Mouse (Mus musculus): ENCODE results near the gene Rspo1. TPM values are rescaled to one million over a fixed set of nuclear protein-coding genes. Genes with fewer than 3 reads are reported as not detected.

Rspo1 gene
- polyA plus RNA-seq, 1 experiment from 2014 or later = 2.2 TPM

DNA sequence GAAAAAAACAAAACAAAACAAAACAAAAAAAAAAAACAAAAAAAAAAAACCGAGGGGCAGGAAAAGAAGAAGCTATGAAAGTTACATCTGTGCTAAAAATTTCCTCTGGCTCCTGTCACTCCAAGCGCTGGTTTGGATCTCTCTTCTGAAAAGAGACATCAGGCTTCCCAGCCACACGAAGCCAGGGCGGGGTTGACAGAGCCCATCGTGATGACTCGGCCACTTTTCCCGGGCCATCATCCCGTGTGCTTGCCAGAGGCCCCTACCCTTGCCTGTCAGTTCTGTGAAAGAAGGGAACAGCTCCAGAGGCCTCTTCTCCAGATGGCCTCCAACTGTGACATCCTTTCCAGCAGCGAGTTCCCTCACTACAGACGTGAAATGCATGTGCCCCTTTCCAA is 35.2 kb upstream of the Rspo1 start:
- H3K27me3 ChIP-seq (ENCODE audit: control insufficient read depth, insufficient read depth, low read depth, low read length) = no peaks in the 10 kb centered on the region
- no peaks in the 10 kb centered on the region for H3K4me1 ChIP-seq (ENCODE audit: control insufficient read depth, insufficient read depth, low read length)
- ATAC-seq = no peak
- no peak overlapping the region for H3K4me2 ChIP-seq (ENCODE audit: low read length)
- no peak overlapping the region for H3K27ac ChIP-seq (ENCODE audit: low read length)
- no peak overlapping the region for H3K4me3 ChIP-seq (ENCODE audit: low read depth, low read length)
- H3K36me3 ChIP-seq (ENCODE audit: control insufficient read depth, insufficient read depth, low read length) = no peaks in the 10 kb centered on the region
- WGBS = 48% methylated on average over 10 of the region's 10 CpGs
- no peaks in the 10 kb centered on the region for H3K9me3 ChIP-seq (replicated peaks; ENCODE audit: control insufficient read depth, low read length, poor library complexity, severe bottlenecking)
- no peak overlapping the region for H3K9ac ChIP-seq (ENCODE audit: low read depth, low read length)

DNA sequence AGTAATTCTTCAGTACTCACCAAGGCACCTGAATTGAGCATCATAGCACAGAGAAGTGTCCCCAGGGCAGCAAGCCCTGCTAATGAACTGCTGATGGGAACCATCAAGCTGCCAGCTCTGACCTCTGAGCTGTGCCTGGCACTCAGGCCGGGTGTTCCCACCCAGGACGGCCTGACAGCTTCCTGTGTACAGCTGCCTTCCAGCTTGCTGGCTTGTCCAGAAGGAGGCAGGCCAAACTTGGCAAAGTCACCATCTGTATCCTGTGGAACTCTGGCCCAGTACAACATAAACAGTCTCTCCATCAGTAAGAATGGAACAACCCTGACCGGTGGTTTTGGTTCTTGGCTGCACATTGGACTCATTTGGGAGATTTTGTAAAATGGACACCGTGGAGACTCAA is 32.7 kb upstream of the Rspo1 start:
- Histone ChIP-seq H3K9ac (ENCODE audit: low read depth, low read length) (no peak overlapping the region), H3K36me3 (ENCODE audit: control insufficient read depth, insufficient read depth, low read length) (no peaks in the 10 kb centered on the region), H3K4me1 (ENCODE audit: control insufficient read depth, insufficient read depth, low read length) (no peaks in the 10 kb centered on the region), H3K27ac (ENCODE audit: low read length) (no peak overlapping the region), H3K27me3 (ENCODE audit: control insufficient read depth, insufficient read depth, low read depth, low read length) (no peaks in the 10 kb centered on the region), H3K4me3 (ENCODE audit: low read depth, low read length) (no peak overlapping the region), H3K4me2 (ENCODE audit: low read length) (no peak overlapping the region), H3K9me3 (replicated peaks; ENCODE audit: control insufficient read depth, low read length, poor library complexity, severe bottlenecking) (no peaks in the 10 kb centered on the region)
- 80% methylated on average over 4 of the region's 4 CpGs for WGBS
- no peak for ATAC-seq

DNA sequence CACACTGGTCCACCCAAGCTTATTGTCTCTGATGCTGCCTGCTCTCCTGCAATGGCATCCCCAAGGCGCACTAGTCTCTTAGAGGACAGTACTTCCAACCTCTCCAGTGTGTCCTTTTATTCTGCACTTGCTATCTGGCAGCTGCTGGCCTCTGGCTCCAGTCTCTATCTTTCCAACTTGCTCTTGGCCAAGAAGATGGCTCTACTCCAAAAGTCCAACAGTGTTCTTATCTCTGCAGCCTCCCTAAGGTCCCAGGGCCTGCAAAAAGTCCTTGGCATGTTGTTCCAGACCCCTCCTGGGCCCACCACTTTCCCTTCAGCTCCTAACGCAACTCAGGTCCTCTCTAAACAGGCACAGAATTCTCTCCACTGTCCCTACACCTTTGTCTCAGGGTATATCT is 28.9 kb upstream of the Rspo1 start:
- Histone ChIP-seq H3K9me3 (replicated peaks; ENCODE audit: control insufficient read depth, low read length, poor library complexity, severe bottlenecking) (no peaks in the 10 kb centered on the region), H3K9ac (ENCODE audit: low read depth, low read length) (no peak overlapping the region), H3K36me3 (ENCODE audit: control insufficient read depth, insufficient read depth, low read length) (no peaks in the 10 kb centered on the region), H3K27me3 (ENCODE audit: control insufficient read depth, insufficient read depth, low read depth, low read length) (no peaks in the 10 kb centered on the region), H3K4me3 (ENCODE audit: low read depth, low read length) (no peak overlapping the region), H3K4me2 (ENCODE audit: low read length) (no peak overlapping the region), H3K4me1 (ENCODE audit: control insufficient read depth, insufficient read depth, low read length) (no peaks in the 10 kb centered on the region), H3K27ac (ENCODE audit: low read length) (no peak overlapping the region)
- WGBS = 77% methylated on average over 2 of the region's 2 CpGs
- ATAC-seq = no peak

DNA sequence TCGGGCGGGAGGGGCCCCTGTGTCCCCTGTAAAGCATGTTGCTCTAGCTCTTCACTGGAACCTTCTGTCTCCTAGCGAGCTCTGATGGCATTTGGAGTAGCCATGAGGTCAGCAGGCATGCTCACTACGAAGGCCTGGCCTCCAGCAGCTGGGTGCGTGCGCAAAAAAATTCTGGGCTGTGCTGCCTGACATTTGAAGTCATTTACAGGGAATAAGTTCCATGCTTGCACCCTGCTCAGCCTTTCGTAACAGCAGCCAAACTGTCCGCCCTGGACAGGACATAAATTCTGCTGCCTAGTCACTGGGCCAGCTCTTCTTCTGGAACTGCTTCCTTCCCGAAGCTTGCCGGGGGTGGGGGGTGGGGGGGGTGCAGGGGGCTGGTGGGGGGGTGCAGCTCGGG is 27.2 kb upstream of the Rspo1 start:
- Histone ChIP-seq H3K4me2 (ENCODE audit: low read length) (no peak overlapping the region), H3K4me3 (ENCODE audit: low read depth, low read length) (no peak overlapping the region), H3K36me3 (ENCODE audit: control insufficient read depth, insufficient read depth, low read length) (no peaks in the 10 kb centered on the region), H3K27ac (ENCODE audit: low read length) (no peak overlapping the region), H3K9me3 (replicated peaks; ENCODE audit: control insufficient read depth, low read length, poor library complexity, severe bottlenecking) (no peaks in the 10 kb centered on the region), H3K4me1 (ENCODE audit: control insufficient read depth, insufficient read depth, low read length) (no peaks in the 10 kb centered on the region), H3K9ac (ENCODE audit: low read depth, low read length) (no peak overlapping the region), H3K27me3 (ENCODE audit: control insufficient read depth, insufficient read depth, low read depth, low read length) (no peaks in the 10 kb centered on the region)
- 72% methylated on average over 11 of the region's 11 CpGs for WGBS
- ATAC-seq = no peak

DNA sequence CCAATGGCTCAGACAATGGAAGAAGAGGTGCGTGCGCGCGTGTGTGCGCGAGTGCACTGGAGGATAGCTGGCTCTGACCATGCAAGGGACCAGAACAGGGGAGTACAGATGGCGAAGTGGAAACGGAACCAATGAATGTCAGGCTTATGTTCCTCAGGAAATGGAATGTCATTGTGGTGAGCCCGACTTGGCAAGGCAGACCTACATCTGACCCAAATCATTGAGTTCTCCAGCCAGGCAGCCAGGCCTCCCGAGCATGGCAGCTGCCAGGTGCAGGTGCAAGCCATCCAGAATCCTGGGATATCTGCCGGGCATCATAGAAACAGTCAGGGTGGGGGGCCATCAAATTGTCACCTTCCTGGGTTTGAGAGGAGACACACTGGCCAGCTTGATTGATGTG is 25.3 kb upstream of the Rspo1 start:
- no peak overlapping the region for H3K27ac ChIP-seq (ENCODE audit: low read length)
- H3K4me1 ChIP-seq (ENCODE audit: control insufficient read depth, insufficient read depth, low read length) = peaks cover 4% of the 10 kb centered on the region; the same call in 1 of the 2 replicates
- no peaks in the 10 kb centered on the region for H3K36me3 ChIP-seq (ENCODE audit: control insufficient read depth, insufficient read depth, low read length)
- H3K4me2 ChIP-seq (ENCODE audit: low read length) = no peak overlapping the region
- ATAC-seq = no peak
- 95% methylated on average over 11 of the region's 11 CpGs for WGBS
- no peak overlapping the region for H3K9ac ChIP-seq (ENCODE audit: low read depth, low read length)
- no peak overlapping the region for H3K4me3 ChIP-seq (ENCODE audit: low read depth, low read length)
- no peaks in the 10 kb centered on the region for H3K27me3 ChIP-seq (ENCODE audit: control insufficient read depth, insufficient read depth, low read depth, low read length)
- no peaks in the 10 kb centered on the region for H3K9me3 ChIP-seq (replicated peaks; ENCODE audit: control insufficient read depth, low read length, poor library complexity, severe bottlenecking)

DNA sequence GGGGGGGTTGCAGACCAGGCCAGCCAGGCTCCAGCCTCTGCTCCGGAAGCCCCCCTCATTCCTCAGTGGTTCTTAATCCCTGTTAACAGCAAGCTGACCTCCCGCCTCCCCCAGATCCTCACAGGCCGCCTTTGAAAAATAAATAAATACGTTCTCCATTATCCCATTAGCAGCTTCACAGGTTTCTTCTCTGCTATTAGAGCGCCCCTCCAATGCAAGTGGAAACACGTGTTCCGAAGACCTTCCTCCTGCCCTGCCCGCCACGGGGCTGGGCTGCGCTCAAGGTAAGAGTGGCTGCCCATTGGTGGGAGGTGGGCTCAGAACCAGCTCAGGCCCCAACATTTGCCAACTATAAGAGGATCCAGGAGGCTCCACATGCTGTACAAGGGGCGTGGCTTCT is 23.7 kb upstream of the Rspo1 start:
- Histone ChIP-seq H3K4me3 (ENCODE audit: low read depth, low read length) (no peak overlapping the region), H3K27me3 (ENCODE audit: control insufficient read depth, insufficient read depth, low read depth, low read length) (no peaks in the 10 kb centered on the region), H3K36me3 (ENCODE audit: control insufficient read depth, insufficient read depth, low read length) (no peaks in the 10 kb centered on the region), H3K27ac (ENCODE audit: low read length) (no peak overlapping the region), H3K9ac (ENCODE audit: low read depth, low read length) (no peak overlapping the region), H3K4me1 (ENCODE audit: control insufficient read depth, insufficient read depth, low read length) (peaks cover 4% of the 10 kb centered on the region; the same call in 1 of the 2 replicates), H3K9me3 (replicated peaks; ENCODE audit: control insufficient read depth, low read length, poor library complexity, severe bottlenecking) (no peaks in the 10 kb centered on the region), H3K4me2 (ENCODE audit: low read length) (no peak overlapping the region)
- WGBS = 59% methylated on average over 11 of the region's 11 CpGs
- ATAC-seq = no peak

DNA sequence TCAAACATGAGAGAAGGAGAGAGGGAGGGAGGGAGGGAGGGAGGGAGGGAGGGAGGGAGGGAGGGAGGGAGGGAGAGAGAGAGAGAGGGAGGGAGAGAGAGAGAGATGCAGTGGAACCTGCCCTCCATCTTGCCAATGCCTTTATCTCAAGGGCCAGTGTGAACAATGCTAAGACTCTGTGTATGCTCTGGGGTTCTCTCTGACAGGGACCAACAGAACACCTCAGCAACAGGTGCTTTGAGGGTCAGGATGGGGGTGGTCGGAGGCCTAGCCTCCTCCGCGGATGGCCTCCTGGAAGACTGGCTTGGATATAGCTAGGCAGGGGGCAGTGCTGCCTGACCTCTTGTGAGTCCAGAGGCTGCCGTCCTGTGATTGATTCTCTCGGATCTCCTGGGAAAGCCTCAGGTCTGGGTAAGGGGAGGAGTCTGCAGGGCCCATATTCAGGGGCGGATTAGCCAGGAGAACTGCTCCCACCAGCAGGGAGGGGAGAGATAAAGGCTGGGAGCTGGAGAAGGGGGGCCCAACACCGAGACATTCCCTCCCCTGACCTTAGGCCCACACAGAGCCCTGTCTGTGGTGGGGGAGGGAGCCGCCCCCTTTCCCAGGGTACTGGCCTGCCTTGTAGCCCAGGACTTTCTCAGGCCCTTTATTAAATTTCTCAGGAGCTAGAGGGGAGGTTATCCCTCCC is 21.2 kb upstream of the Rspo1 start:
- no peaks in the 10 kb centered on the region for H3K9me3 ChIP-seq (replicated peaks; ENCODE audit: control insufficient read depth, low read length, poor library complexity, severe bottlenecking)
- WGBS = 5% methylated on average over 8 of the region's 8 CpGs
- peak; percentile 60; the same call in 1 of the 2 replicates for ATAC-seq
- no peaks in the 10 kb centered on the region for H3K27me3 ChIP-seq (ENCODE audit: control insufficient read depth, insufficient read depth, low read depth, low read length)
- H3K9ac ChIP-seq (ENCODE audit: low read depth, low read length) = no peak overlapping the region
- no peak overlapping the region for H3K27ac ChIP-seq (ENCODE audit: low read length)
- no peak overlapping the region for H3K4me2 ChIP-seq (ENCODE audit: low read length)
- no peaks in the 10 kb centered on the region for H3K36me3 ChIP-seq (ENCODE audit: control insufficient read depth, insufficient read depth, low read length)
- no peak overlapping the region for H3K4me3 ChIP-seq (ENCODE audit: low read depth, low read length)
- H3K4me1 ChIP-seq (ENCODE audit: control insufficient read depth, insufficient read depth, low read length) = peaks cover 4% of the 10 kb centered on the region; the same call in 1 of the 2 replicates

DNA sequence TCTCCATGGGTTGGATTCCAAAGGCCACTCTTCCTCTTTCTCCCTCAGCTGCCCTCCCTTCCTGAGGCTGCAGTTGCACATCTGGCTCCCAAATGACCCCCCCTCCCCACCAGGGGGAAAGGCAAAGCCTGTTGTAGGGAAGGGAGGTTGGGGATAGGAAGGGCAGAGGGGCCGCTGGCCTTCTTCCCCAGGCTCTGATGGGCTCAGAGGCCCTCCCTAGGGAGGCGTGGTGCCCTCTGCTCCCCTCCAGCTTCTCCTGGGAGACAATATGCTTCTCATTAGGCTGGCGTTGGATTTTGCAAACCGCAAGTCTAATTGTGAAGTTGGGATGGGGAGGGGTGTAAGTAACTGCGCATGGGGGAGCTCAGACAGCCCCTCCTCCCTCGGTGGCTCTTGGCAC is 17.5 kb upstream of the Rspo1 start:
- peaks cover 15% of the 10 kb centered on the region for H3K4me1 ChIP-seq (ENCODE audit: control insufficient read depth, insufficient read depth, low read length)
- ATAC-seq = no peak
- no peak overlapping the region for H3K9ac ChIP-seq (ENCODE audit: low read depth, low read length)
- H3K27ac ChIP-seq (ENCODE audit: low read length) = no peak overlapping the region
- no peaks in the 10 kb centered on the region for H3K27me3 ChIP-seq (ENCODE audit: control insufficient read depth, insufficient read depth, low read depth, low read length)
- no peaks in the 10 kb centered on the region for H3K36me3 ChIP-seq (ENCODE audit: control insufficient read depth, insufficient read depth, low read length)
- H3K4me2 ChIP-seq (ENCODE audit: low read length) = no peak overlapping the region
- 60% methylated on average over 6 of the region's 6 CpGs for WGBS
- no peaks in the 10 kb centered on the region for H3K9me3 ChIP-seq (replicated peaks; ENCODE audit: control insufficient read depth, low read length, poor library complexity, severe bottlenecking)
- no peak overlapping the region for H3K4me3 ChIP-seq (ENCODE audit: low read depth, low read length)

DNA sequence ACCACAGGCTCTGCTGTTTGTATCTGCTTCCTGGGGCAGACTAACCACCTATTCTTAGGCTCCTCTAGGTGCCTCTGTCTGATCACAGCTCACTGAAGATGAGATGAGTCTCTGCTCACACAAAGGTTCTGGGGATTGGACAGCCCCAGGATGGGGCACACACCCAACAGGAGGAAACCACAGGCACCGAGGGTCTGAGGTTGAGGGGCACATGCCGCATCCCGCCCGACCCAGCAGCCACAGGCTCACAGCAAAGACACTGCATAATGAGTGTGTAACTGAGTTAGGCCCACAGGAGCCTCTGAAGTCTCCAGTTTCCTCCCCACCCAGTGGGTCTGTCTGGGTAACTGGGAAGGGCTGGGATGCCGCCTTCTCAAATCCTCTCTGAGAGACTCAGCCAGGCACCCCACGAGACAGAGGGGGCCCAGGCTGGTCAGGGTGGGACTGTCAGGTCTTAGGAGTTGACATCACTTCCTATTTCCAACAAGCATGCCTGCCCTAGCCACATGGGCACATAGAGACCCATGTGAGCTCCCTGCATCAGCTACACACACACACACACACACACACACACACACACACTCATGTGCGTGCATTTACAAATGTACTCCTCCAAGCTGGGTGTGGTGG is 16.9 kb upstream of the Rspo1 start:
- Histone ChIP-seq H3K9me3 (replicated peaks; ENCODE audit: control insufficient read depth, low read length, poor library complexity, severe bottlenecking) (no peaks in the 10 kb centered on the region), H3K27me3 (ENCODE audit: control insufficient read depth, insufficient read depth, low read depth, low read length) (no peaks in the 10 kb centered on the region), H3K4me3 (ENCODE audit: low read depth, low read length) (no peak overlapping the region), H3K36me3 (ENCODE audit: control insufficient read depth, insufficient read depth, low read length) (no peaks in the 10 kb centered on the region), H3K9ac (ENCODE audit: low read depth, low read length) (no peak overlapping the region), H3K4me2 (ENCODE audit: low read length) (no peak overlapping the region), H3K4me1 (ENCODE audit: control insufficient read depth, insufficient read depth, low read length) (peaks cover 15% of the 10 kb centered on the region), H3K27ac (ENCODE audit: low read length) (no peak overlapping the region)
- ATAC-seq = no peak
- WGBS = 76% methylated on average over 7 of the region's 7 CpGs
